Mouse (Mus musculus) frontal cortex, postnatal 14 days (tissue): ENCODE data around the gene Fgfr2.
A peak's percentile ranks its signal among the peaks of the same experiment; 100 is the strongest.

Source experiments
- DNase-seq, 2 experiments: peaks; one replicate each; pipeline ENCODE4 v3.0.0; 2022; ENCODE audit warnings: low spot score in 2 of 2

Fgfr2 gene

DNA sequence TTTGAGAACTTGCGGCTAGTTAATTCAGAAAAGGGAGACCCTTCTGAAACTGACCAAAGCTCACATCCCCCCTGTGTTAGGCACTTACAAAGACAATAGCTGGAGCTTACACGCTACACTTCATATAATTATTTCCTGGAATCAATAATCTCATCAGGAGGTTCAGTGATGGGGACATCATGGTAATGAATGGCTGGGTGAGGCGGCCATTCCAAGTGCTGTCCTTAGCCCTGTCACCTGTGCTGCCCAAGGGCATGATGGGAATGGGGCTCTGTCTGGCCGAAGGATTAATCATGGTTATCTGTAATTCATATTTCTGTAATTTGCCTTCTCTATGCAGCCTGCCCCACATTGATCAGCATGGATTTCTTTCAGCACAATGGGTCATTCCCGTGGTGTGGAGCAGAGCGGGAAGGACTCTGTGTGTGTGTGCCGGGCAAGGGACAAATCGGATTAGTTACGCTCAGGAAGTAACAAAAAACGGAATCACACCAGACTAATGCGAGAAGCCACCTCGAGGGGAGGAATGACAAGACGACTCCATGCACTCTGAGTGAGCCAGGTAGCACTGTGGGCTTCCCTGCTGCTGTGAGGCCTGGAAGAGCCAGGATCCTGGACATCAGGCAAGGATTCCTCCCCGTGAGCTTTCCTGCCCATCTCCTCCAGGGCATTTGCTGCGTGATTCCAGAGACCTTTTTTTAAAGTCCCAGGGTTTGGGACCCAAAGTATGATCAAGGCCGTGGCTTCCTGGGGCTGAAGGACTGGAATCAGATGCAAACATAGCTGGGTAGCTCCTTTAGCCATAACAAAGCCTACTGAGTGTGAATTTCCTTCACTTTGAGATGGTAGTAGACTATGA lies 1375.8 kb downstream of the Fgfr2 start:
- no peak for DNase-seq

- DNase-seq: no peak
Observed at GRCm38 (mm10) chr7:131746752-131747151, 1376.4 kb downstream of the Fgfr2 start.

DNA sequence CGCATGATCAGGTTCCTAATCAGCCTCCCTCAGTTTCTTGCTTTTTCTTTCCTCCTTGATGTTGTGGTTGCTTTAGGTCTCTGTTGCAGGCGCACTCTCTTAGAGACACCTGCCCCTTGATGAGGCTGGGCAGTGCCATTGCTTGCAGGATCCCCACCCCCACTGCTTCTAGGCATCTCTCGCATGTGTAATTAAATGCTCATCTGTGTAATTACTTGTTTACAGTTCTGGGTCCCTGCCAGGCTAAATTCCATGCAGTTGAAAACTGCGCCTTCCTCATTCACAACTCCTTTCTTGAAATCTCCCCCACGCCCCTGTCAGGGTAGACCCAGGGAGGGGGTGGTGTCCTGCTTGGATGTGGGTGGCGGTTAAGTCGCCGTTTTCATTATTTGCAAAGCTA lies 1380.0 kb downstream of the Fgfr2 start:
- DNase-seq: no peak

- DNase-seq: no peak
Observed at GRCm38 (mm10) chr7:131722783-131723575, 1400.2 kb downstream of the Fgfr2 start.

GRCm38 (mm10) chr7:131722316-131722715 lies 1400.8 kb downstream of the Fgfr2 start:
- DNase-seq: no peak

GRCm38 (mm10) chr7:131718280-131718679 lies 1404.9 kb downstream of the Fgfr2 start:
- DNase-seq: no peak

GRCm38 (mm10) chr7:131713076-131713475 lies 1410.1 kb downstream of the Fgfr2 start:
- no peak for DNase-seq

GRCm38 (mm10) chr7:131696889-131697288 lies 1426.3 kb downstream of the Fgfr2 start:
- no peak for DNase-seq

- no peak for DNase-seq
Observed at GRCm38 (mm10) chr7:131687324-131687723, 1435.8 kb downstream of the Fgfr2 start.

- DNase-seq: no peak
Observed at GRCm38 (mm10) chr7:131677126-131677525, 1446.0 kb downstream of the Fgfr2 start.

- no peak for DNase-seq
Observed at GRCm38 (mm10) chr7:131670586-131670985, 1452.6 kb downstream of the Fgfr2 start.

DNA sequence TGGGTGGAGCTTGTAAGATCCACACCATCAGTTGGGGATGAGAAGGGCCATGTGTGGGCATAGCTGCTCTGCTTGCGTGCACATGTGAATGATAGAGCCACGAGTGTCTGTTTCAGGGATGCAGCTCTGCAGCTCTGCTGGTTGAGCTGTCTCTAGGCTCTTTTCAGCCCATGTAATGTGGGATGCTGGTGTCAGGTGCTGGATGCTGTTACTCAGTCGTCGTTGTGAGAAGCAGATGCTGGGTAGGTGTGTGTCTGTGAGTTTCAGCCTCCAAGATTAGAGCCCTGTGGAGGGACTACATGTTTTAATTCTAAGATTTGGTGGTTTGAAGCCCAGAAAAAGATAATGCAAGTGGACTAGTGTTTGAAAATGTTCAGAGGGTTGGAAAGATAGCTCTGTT lies 1453.8 kb downstream of the Fgfr2 start:
- peak; percentile 10 to 12 for DNase-seq

- DNase-seq: no peak
Observed at GRCm38 (mm10) chr7:131660726-131661125, 1462.4 kb downstream of the Fgfr2 start.

DNA sequence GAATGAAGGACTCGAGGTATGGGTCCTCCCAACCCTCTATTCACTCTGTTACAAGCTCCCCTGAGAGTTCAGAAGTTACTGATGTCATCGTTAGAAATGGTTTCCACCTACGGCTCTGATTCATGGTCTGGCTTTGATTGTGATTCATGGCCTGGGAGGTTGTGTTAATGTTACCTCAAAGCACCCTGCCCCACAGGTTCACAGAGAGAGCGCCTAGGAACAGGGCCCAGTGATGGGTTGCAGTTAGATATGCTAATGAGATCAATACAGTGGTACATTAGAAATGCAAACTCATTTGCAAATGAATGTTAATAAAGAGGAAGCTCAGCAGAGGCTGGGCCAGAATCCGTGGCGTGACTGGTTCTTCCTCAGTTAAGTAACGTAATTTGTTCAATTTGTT lies 1467.1 kb downstream of the Fgfr2 start:
- DNase-seq: no peak

GRCm38 (mm10) chr7:131653416-131653815 lies 1469.7 kb downstream of the Fgfr2 start:
- DNase-seq: no peak

GRCm38 (mm10) chr7:131651921-131652694 lies 1471.0 kb downstream of the Fgfr2 start:
- no peak for DNase-seq

- no peak for DNase-seq
Observed at GRCm38 (mm10) chr7:131650277-131650676, 1472.9 kb downstream of the Fgfr2 start.

DNA sequence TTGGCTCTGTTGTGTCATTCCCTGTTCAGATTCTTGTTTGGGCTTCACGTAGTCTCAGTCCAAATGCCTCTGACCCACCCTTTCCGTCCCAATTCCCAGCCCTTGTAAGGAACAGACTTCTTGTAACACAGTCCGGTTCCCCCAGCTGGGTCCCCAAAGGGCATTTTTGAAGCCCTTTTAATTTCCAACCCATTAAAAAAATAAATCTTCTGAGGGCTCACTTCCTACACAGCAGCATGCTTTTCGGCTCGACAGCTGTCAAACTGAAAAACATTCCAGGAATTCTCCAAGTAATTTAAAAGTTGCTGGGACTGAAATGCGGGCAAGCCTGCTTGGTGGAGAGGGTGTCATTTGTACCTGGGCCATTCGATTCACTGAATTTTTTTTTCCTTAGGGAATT lies 1474.9 kb downstream of the Fgfr2 start:
- DNase-seq: no peak

DNA sequence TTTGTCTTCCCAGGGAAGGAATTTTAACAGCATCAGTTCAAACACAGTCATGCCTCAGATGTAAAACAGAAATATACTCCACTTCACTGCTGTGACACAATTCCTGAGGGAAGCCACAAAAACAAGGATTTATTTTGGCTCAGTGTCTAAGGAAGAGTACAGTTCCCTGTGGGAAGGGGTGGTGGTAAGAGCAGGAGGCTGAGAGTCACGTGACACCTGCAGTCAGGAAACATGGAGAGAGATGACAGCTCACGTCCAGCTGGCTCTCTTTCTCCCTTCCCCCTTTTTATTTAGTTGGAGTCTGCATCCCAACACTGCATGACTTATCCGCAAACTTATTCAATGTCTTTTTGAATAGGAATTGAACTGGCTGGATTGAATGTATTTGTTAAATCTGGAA lies 1475.6 kb downstream of the Fgfr2 start:
- no peak for DNase-seq

DNA sequence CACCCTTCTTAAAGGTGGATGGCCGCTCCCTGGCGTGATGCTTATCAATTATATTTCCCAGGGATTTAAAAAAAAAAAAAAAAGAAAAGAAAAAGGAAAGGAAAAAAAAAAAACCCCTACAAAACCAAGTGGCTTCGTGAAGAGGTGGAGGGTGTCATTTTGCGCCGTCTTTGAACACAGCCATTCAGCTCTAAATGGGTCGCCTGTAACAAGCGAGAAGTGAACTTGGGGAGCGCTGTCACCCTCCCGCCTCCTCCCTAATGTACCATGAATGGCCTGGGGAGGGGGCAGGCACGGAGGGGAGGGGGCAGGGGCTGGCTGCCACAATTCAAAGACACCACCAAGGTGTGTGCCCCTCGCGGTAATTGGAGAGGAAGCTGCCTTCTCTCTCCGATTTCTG lies 1478.6 kb downstream of the Fgfr2 start:
- DNase-seq: no peak

- DNase-seq: no peak
Observed at GRCm38 (mm10) chr7:131644051-131644450, 1479.1 kb downstream of the Fgfr2 start.

DNA sequence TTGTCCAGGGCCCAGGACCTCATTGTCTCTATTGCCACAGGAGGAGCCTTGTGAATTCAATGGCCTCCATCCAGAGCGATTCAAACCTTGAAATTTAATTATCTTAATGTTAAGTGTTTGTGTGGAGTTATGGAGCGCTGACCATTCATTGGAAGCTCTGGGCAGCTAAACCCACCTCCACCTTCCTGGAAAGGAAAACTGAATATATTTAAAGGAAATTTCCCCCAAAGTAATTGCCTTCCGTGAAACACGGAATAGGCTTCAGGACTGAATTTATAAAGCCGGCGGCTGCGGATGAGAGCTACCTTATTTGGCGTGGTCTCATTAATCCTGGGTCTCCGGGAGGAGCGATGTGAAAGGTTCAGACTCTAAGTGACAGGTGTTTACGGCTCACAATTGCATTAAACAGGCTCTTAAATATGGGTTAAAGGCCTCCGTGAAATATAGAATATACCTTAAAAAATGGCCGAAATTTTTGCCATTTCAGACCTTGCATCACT lies 1479.8 kb downstream of the Fgfr2 start:
- DNase-seq: no peak
